Mouse (Mus musculus): ENCODE results near the gene Zfp609.
A peak's percentile ranks its signal among the peaks of the same experiment; 100 is the strongest.

Gene Zfp609

DNA sequence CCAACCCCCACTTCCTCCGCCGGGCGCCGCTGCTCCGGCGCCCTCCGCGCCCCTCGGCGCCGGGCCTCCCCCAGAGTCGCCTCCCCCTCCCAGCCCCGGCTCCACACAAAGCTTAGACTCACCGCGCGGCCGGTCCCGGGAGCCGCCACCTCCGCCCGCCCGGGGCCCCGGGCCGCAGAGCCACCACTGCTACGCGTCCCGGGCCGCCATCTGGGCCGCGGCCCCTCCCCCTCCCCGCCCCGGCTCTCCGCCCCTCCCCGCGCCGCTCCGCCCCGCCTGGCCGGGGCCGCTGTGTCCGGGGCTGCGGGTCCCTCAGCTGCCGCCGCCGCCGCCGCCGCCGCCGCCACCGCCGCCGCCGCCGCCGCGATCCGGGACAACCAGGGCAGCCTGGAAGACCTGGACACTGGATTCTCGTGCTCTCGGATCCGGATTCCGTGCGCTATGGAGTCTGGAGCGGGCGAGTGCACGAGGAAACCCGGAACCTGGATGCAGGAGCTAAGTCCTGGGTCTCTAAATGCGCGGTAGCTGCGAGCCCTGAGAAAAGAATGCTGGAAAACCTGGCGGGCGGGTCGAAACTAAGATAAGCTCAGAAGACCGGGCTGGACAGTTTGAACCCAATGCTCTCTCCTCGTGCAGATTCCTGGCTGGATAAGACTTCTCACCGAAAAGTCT, at the start of gene Zfp609:
Zfp609 (minus strand) TSS at position 221 of the 672 bp plus-strand sequence.
- peak; percentile 94 to 98 for DNase-seq (ENCODE audit: inconsistent age in 2 of 2, low spot score in 1 of 2)

DNA sequence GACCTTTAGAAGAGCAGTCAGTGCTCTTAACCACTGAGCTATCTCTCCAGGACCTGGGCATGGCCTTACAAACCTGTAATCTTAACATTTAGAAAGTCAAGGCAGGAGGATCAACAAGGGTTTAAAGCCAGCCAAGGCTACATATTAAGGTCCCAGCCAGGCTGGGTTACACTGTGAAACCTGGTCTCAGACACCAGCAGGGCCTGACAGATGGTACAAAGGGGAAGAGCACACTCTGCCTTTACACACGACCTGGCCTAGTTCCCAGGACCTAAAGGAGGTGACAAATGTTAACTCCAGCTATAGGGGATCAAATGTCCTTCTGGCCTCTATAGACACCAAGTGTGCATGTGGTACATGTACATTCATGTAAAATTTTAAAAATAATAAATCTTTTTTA, 32.3 kb upstream of the Zfp609 start:
- no peak for DNase-seq (ENCODE audit: inconsistent age in 2 of 2, low spot score in 1 of 2)

DNA sequence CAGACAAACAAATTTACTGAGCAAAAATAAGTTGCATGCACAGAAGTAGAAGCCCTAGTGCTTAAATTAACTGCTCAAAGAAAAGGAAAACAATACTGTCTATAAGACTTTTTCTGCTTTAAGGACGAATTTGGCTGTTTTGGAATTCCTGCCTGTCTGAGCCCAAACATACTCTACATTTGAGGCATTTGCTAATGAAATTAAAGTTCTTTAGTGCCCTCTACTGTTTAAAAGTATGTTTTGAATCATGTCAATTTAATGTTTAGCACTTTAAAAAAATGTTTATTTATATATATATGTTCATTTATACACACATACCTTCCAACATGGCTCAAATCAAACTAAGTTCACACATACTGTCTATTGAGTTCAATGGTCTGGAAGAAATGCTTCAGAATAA, 22.8 kb upstream of the Zfp609 start:
- DNase-seq (ENCODE audit: inconsistent age in 2 of 2, low spot score in 1 of 2): peak in 1 of 2 experiments; percentile 39

DNA sequence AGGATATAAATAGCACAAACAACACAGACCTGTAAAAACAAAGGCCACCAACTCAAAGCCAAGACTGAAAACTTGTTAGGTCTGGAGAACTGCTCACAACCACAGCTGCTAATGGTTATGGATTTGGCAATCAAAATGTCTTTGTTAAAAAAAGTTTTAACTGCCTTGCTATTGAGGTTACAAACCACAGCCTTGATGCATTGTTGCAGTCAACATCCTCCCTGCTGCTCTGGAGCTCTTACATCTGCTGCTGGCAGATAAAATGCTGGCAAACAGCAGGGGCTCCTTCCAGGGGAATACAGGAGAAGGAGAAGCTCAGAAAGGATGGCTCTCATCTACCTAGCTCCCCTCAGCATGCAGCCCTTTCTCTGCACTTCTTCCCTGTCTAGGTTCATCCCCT, 20.8 kb upstream of the Zfp609 start:
- peak in 1 of 2 experiments; percentile 65 for DNase-seq (ENCODE audit: inconsistent age in 2 of 2, low spot score in 1 of 2)

DNA sequence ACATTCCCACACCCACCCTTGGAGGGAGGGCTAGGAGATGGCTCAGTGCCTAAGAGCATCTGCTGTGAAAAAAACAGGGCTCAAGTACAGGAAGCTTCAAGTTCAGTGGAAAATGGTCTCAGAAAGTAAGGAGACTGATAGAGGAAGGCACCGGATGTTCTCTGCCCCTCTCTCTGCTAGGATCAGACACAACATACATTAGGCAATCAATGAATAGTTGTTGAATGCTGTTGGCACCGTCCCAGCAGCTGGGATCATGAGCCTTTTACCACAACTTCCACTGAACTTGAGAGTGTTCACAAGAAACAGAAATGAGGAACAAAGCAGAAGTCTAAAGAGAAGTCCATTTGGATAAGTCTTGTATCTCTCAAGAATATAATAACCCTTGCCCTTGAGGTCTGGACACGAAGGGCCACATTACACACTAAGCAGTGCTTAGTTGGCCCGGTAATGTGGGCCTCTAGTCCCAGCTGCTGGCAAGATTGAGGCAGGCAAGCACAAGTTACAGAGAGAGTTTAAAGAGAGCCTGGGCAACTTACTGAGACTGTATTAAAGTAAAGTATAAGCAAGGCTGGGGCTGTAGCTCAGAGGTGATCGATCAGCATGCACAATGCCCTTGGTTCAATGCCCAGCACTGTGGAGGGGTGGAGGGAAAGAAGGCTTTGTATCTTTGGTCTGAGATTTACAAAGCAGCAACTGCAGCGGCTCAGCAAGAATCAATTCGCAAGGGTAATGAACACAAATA, 17.2 kb upstream of the Zfp609 start:
- DNase-seq (ENCODE audit: inconsistent age in 2 of 2, low spot score in 1 of 2): peak; percentile 31 to 68

DNA sequence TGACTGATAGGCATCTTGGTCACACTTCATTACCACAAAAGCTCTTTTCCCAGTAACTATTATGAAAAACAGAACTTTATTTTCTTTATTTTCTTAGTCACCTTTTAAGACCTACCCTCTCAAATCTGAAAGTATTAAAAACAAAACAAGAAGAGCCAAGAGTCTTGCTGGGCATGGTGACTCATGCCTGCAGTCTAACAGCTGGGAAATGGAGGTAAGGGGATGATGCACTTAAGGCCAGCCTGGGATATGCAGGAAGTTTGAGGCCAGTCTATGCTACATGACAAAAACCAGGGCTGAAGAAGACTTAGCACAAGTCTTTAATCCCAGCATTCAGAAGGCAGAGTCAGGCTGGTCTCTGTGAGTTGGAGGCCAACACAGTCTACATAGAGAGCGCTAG, 12.5 kb upstream of the Zfp609 start:
- DNase-seq (ENCODE audit: inconsistent age in 2 of 2, low spot score in 1 of 2): no peak

DNA sequence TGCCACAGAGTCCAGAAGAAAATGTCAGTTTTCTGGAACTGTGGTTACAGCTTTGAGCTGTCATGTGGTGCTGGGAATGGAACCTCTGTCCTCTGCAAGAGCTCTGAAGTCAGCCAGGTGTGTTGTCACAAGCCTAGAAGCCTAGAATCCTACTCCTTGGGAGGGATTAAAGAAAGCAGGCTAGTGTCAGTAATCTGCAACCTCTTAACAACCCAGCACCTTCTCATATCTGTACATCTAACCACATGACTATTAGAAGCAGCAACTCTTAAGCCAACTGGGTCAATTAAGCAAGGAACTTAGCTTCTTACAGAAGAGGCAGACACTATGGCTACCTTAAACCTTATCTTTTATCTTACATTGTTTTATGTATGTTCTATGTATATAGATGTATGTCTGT, 9.6 kb upstream of the Zfp609 start:
- no peak for DNase-seq (ENCODE audit: inconsistent age in 2 of 2, low spot score in 1 of 2)

DNA sequence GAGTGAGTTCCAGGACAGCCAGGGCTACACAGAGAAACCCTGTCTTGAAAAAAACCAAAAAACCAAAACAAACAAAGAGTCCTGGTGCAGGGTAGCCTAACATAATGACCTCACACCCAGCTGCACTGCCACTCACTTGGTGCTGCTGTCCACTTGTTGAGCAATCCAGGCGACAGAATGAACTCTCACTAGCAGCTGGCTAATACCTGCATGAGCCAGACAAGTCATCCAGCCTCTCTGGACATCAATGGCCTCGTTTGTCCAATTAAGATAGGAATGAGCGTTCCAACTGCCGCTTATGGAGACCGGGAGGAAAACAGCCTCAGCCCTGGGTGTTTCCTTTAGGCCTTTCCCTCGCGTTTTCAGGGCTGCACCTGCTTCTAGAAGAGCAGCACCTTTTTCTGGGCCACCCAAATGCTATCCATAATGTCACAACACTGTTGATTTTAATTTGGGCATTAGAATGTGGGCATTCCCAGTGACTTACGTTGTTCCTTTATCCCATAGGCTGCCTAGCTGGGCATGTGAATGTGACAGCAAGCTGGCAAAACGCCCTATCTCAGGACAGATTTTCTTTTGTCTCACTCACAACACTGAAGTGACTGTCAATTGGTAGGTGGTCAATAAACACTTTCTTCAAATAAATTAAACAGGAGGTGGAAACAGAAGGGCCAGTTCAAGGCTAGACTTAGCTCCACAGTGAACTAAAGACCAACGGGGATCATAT, 7.4 kb upstream of the Zfp609 start:
- no peak for DNase-seq (ENCODE audit: inconsistent age in 2 of 2, low spot score in 1 of 2)

DNA sequence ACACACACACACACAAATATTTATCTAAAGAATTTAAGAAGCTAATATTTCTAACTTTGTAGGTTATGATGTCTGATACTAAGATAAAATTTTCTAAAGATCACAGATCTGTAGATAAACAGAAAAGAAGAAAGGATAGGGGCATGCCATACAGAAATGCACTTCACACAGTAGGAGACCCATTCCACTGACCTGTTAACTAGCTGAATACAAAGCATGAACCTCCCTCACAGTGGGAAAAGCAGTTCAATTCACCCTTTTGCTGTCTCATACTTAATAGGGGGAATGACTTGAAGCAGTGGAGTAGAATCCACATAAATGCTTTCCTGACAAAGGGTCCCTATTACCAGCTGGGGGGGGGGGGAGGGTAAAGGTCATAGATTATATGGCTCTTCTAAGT, 6.3 kb upstream of the Zfp609 start:
- DNase-seq (ENCODE audit: inconsistent age in 2 of 2, low spot score in 1 of 2): no peak

DNA sequence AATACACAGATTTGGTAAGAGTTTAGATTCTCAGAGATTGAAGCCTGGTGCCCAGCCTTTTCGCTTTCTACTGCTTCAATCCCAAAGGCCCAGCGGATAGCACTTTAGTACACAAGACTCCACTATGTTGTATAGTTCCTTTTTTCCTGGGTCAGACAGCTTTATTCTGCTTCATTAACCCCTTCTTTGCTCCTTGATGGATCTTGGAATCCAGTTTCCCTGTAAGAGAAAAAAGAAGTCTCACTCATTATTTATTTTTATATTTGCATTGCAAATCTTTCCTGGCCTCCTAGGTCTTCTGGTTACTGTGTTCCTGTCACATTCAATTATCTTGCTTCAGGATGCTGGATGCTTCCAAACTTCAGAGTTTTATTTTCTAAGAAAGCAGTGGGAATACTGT, 5.9 kb upstream of the Zfp609 start:
- no peak for DNase-seq (ENCODE audit: inconsistent age in 2 of 2, low spot score in 1 of 2)

DNA sequence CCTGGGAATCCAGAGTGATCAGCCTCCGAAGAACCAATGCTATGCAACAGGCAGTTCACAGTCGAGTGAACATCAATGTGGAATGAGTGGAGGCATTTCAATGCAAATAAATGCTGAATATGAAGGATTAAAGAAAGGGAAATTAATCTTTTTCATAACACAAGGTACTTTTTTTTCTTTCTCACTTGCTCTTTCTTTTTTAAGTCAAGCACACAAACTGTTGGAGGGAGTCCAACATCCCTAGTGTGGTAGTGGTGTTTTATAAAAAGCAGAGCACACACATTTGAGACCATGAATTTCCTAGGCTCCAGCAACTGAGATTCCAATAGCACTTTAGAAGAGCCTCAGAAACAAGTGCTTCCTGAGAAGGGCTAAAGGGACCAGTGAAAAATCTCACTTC, 4.7 kb upstream of the Zfp609 start:
- DNase-seq (ENCODE audit: inconsistent age in 2 of 2, low spot score in 1 of 2): no peak

DNA sequence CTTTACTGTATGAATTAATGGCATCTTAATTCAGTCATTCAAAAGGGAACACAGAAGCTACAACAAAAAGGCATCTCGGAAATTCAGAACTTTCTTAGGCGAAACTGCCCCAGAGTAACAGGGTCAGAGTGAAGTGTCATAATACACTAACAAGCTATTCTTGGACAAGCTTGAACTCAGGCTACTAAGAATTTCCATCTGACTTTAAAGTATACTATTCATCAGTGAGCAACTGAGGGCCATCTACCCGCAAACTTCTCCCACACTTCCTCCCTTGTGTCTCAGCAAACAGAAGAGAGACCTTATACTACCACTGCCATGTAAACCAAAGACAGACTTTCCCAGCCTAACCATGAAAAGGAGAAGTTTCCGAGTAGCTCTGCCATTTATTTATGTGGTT, 3.8 kb upstream of the Zfp609 start:
- DNase-seq (ENCODE audit: inconsistent age in 2 of 2, low spot score in 1 of 2): no peak

DNA sequence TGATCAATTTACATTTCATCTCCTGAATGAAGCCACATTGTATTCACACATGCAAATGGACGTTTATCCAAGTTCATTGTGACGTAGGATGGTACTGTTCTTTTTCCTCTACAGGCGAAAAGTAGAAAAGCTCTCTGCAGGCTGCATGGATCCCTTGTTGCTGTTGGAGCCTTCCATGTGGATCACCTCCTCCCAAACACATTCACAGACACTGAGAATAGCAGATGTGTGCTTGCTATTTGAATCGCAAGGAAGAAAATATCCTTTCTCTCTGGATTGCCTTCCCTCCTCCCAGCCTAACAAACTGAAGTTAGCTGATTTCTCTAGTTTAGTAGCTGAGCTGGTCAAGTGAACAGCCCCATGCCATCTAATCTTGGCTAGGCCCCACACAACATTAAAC, 2.9 kb upstream of the Zfp609 start:
- DNase-seq (ENCODE audit: inconsistent age in 2 of 2, low spot score in 1 of 2): no peak

DNA sequence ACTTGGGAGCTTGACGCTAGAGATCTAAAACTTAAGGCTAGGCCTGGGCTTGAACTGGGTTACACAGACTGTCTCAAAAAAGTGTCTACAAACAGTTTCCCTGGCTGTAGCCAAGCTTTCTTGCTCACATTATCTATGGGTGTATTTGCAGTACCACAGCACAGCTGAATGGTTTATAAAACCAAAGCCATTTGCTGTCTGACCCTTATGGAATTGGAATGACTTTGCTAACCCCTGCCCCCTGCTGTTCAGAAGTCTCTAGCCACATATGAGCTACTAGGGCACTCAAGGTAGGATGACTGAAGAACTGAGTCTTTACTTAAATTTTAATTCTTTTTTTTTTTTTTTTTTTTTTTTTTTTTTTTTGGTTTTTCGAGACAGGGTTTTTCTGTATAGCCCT, 2.0 kb upstream of the Zfp609 start:
- DNase-seq (ENCODE audit: inconsistent age in 2 of 2, low spot score in 1 of 2): peak; percentile 57 to 77

DNA sequence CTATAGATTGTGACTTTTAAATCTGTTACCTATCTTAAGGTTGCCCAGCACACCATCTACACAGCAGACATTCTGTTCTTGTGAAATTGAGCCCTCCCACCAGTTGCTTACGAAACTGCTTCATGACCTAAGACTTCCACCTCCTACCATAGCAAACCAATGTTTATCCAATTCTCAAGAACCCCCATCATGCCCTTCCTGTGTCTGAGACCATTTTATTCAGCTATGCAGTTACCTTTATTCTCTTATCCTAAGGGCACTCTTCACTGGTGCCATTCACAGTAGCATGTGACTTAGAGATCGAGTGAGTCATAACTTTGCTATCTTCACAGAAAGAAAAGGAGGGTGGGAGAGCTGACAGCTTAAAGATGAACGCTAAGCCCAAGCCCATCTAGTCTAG, 1.1 kb upstream of the Zfp609 start:
- peak; percentile 17 to 74 for DNase-seq (ENCODE audit: inconsistent age in 2 of 2, low spot score in 1 of 2)

DNA sequence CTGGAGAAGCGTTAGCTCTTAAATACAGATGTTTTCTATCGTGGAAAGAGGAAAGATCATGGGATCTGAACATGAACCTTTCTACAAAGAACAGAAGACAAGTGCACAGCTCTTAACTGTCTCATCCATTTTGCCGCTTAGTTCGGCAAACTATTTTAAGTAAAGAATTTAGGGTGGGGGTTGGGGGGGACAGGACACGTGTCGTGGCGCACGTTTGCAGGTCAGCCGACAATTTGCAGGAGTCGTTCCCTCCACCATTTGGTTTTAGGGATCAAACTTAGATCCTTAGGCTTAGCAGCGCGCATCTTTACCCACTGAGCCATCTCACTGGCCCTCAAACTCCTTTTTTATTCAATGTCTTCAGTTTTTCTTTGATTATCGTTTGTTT, 646 bp upstream of the Zfp609 start:
- DNase-seq (ENCODE audit: inconsistent age in 2 of 2, low spot score in 1 of 2): peak in 1 of 2 experiments; percentile 21

DNA sequence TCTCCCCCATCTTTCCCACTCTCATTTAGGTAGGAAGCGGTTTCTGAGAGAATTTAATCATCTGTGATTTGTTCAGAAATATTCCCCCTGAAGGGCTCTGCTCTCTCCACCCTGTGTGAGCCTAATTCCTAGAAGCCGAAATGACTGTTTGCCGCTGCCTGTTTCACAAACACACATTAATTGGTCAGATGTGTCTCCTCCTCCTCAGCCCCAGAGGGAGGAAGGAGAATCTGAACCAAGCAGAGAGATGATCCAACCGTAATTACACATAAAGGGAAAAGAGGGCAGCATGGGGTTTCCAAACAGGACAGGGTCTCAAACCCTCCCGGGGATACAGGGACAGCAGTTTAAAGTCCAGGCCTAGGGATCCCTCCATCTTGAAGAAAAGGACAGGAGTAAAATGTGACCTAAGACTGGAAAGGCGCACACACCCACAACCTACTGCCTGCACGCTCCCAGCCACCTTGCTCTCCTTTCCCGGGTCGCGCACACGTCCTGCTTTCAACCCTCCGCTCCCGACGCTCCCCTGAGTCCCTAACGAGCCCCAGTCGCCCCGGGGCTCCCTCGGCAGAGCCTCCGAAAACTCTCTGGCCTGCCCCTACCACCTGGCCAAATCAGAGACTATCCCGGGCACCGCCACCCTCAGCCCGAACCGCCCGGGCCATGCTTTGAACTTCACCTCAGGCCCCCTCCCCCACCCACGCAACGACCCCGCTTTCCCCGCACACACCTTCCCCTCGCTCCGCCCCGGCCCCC, 598 bp downstream of the Zfp609 start:
- peak; percentile 59 to 93 for DNase-seq (ENCODE audit: inconsistent age in 2 of 2, low spot score in 1 of 2)

DNA sequence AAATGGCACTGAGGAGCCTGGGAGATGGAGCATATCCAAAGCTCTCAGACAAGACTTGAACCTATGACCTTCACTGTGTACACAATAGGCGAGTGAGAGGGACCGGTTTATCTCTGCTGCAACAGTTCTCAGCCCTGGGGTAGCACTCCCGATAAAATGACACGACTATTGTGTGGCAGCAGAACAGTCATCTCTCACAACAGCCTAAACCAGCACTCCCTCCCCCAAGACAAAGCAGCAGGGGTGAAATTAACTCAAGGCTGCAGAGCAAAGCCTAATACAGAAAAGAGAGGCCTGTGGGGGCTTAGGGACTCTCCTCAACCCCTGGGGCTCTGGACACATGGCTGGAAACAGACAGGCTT, 1.2 kb downstream of the Zfp609 start:
- peak in 1 of 2 experiments; percentile 18 for DNase-seq (ENCODE audit: inconsistent age in 2 of 2, low spot score in 1 of 2)

DNA sequence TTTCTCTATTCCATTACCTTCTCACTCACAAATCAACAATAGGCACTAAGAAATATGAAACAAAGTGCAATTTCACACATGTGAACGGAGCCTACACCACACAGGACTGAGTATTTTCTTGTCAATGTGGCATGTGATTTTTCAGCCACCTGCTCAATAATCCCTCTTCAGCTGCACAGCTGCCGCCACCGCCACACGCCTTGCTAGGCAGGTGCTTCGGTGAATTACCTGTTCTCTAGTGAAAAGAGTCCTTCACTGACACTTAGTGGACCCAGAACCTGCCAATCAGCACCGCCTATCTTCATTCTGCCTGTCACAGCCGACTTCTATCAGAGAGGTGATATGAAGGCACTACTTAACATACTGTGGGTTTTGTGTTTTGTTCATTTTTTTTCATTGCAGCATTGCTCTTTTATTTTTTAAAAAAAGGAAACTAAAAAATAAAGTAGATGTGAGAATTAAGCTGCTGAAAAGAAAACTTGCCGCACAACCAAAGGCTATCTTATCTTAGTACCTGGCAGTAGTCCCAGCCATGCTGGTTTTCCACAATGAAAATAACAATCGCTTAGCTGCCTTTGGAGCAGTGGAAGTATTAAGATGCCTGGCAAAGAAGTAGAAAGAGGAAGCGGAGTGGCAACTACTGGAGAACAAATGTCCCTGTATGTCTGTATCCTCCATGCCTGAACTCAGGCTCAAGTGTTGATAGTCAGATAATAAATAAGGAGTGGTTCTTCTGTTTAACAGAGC, 3.5 kb downstream of the Zfp609 start:
- DNase-seq (ENCODE audit: inconsistent age in 2 of 2, low spot score in 1 of 2): peak in 1 of 2 experiments; percentile 68

DNA sequence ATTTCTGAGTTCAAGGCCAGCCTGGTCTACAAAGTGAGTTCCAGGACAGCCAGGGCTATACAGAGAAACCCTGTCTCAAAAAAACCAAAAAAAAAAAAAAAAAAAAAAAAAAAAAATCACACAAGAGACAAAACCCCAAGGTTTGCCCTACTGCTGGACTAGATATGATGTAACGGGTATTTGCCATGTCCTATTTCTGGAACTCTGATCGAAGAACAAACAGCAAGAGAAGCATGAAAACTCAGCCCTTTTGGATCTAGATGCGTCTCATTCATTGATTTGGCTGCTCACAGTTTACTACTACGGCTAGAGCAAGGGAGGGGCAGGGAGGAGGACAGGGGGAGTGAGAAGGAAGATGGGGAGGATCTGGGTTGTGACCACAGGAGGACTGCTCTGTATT, 5.4 kb downstream of the Zfp609 start:
- DNase-seq (ENCODE audit: inconsistent age in 2 of 2, low spot score in 1 of 2): no peak

DNA sequence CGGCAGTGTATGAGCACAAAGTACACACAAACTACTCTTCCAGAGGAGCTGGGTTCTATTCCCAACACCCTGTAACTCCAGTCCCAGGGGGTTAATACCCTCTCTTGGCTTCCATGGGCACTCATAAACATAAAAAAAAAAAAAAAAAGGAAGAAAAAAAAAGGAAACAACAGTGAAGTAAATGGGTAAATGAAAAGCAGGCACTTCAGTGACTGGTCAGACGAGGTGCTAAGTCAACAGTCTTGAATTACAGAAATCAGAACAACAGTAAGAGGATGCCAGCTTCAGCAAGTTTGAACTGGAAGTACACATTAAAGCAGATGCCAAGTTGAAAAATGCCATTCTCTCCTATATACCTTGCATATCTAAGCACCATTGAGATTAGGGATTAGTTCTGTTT, 7.1 kb downstream of the Zfp609 start:
- DNase-seq (ENCODE audit: inconsistent age in 2 of 2, low spot score in 1 of 2): no peak
